Mouse (Mus musculus): ENCODE measurements around the gene Igsf6.
"Not testable (repeated sequence)": the region's sequence is repeated elsewhere in the genome, so short reads cannot be mapped to it uniquely, and the experiment has no call there.

Igsf6 gene

GRCm38 (mm10) chr7:121059477-121060218 lies 14.7 kb downstream of the Igsf6 start:
- no peak for DNase-seq (ENCODE audit: low read depth, low spot score)

DNA sequence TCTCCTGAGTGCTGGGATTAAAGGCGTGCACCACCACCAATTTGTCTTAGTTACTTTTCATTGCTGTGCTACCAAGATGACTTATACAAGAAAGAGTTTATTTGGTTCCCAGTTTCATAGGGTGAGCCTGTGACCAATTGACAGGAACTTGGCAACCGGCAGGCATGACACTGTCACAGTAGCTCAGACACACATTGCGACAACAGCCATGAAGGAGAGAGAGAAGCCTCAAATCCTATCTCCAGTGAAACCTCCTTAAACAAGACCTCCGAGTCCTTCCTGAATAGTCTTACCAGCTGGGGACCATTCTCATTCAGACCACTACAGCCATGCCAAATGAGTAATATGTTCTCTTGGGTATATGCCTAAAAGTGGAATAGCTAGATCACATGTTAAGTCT lies 21.3 kb downstream of the Igsf6 start:
- DNase-seq (ENCODE audit: low read depth, low spot score): no peak

DNA sequence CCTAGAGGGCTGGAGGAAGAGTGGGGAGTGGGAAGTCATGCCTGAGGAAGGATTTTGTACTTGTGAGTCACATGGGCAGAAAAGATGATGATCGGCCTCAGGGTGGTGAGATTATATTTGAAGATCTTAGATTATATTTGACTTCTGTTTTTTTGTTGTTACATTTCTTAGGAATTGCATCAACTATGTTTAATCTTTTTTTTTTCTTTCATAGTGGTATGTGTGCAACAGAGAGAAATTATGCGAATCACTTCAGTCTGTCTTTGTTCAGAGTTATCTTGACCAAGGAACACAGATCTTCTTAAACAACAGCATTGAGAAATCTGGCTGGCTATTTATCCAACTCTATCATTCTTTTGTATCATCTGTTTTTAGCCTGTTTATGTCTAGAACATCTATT lies 26.7 kb downstream of the Igsf6 start:
- DNase-seq (ENCODE audit: low read depth, low spot score): no peak

DNA sequence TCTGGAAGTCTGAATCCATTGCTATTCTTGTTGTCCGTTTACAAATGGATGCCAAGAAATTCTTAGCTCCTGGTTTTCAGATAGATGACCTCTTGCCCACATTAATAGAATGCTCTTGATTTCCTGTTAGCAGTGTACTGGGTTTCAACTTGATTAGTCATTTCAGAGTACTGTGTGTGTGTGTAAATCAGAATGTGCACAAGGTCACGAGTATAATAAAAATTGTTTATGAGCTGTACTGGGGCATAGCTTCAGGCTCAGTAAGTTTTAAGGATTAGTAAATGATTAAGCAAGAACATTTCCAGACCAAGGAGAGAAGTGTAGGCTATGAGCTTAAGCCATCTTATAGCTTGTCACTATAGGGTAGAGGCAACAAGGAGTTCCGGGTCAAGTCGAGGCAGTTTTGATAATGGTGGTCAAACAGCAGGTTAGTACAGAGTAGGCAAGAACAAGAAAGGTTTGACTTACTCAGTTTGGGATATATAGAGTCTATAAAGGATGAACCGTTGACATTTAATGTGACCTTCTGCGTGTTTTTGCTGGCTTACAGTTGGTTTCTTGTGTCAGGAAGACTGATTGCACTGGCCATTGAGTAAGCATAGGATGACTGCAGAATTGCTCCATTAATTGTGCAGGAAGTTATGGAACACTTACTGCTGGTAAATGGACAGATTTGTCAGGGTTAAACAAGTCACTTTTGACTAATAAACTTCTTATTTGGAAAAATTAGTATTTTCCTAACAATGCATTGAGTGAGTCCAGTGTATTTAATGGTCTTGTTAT lies 28.5 kb downstream of the Igsf6 start:
- DNase-seq (ENCODE audit: low read depth, low spot score): no peak

- DNase-seq (ENCODE audit: low read depth, low spot score): no peak
Observed at GRCm38 (mm10) chr7:121044251-121044650, 30.1 kb downstream of the Igsf6 start.

- DNase-seq (ENCODE audit: low read depth, low spot score): no peak
Observed at GRCm38 (mm10) chr7:121043510-121043909, 30.9 kb downstream of the Igsf6 start.

- DNase-seq (ENCODE audit: low read depth, low spot score): no peak
Observed at GRCm38 (mm10) chr7:121043004-121043403, 31.4 kb downstream of the Igsf6 start.

- no peak for DNase-seq (ENCODE audit: low read depth, low spot score)
Observed at GRCm38 (mm10) chr7:121041989-121042388, 32.4 kb downstream of the Igsf6 start.

GRCm38 (mm10) chr7:121040595-121040994 lies 33.8 kb downstream of the Igsf6 start:
- DNase-seq (ENCODE audit: low read depth, low spot score): no peak

DNA sequence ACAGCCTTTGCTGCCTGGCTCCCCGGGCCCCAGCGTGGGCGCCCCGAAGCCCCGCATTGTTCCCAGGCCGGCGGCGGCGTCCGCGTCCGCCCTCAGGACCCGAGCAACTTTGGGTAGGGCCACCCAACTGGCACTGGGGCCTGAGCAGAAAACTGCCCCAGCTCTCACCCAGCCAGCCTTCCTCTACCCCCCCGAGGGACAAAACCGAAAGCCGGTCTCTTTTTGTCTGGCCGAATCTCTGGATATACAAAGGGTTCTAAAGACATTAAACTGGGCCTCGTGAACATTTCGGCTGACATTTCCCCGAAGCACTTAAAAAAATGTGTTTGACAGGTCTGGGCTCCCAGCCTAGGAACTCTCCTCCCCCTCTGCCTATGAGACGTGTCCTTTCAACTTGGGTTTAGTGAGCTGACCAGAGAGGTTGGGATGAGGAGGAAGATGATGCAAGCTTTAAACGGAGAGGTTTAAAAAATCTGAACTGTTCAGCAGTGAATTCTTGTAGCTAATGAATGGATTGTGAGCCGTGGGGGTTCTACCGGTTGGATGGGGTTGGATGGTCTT lies 39.1 kb downstream of the Igsf6 start:
- no peak for DNase-seq (ENCODE audit: low read depth, low spot score)

DNA sequence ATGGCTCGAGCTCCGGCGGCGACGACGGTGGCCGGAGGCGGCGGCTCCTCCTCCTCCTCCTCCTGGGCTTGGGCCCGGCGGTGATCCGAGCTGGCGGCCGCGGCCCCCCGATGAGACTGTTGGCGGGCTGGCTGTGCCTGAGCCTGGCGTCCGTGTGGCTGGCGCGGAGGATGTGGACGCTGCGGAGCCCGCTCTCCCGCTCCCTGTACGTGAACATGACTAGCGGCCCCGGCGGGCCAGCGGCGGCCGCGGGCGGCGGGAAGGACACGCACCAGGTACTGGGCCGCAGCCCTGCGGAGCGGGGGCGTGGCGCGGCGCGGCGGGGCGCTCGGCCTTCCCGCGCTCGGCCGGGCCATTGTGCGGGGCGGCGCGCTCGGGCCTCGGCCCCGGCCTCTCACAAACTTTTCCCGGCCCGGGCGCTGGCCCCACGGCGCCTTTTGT lies 39.7 kb downstream of the Igsf6 start:
- DNase-seq (ENCODE audit: low read depth, low spot score): no peak

DNA sequence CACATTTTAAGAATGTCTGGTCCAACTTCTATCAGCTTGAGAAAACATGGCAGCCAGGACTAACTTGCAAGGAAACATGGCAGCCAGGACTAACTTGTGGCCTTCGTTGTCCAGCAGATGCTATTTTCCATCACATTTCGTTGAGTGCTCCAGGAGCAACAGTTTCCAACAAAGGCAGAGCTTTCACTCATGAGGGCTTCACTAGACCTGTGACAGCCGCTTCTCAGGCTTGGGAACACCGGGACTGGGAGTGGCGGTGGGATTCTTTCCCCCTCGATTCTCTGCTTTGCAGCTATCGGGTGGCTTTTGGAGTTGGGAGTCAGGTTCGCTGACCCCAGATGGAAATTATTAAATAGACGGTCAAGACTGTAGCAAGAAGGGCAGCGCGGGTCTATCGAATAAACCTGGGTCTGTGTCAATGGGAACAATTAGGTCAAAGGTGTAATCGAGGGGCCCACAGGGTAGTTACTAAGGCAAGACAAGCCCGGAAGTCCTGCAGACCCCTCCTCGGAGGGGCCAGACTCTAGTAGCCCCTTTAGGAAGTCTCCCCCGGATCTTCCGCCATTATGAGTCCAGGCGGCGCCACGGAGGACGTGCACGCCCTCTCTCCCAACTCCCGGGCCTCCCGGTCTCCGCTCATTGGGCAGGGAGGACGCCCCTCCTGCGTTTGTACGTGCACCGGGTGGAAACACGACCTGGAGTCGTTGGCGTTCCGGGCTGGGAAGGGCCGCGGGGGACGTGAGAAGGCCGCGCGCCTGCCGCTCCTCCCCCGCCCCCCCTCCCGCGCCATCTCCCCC lies 40.3 kb downstream of the Igsf6 start, which contains the start of gene Mettl9:
Gene Mettl9 (plus strand): TSS at position 590 of the 797 bp plus-strand sequence.
- peak; percentile 91 for DNase-seq (ENCODE audit: low read depth, low spot score)

GRCm38 (mm10) chr7:121029947-121030346 lies 44.4 kb downstream of the Igsf6 start:
- not testable (repeated sequence) for DNase-seq (ENCODE audit: low read depth, low spot score)

GRCm38 (mm10) chr7:121026300-121026699 lies 48.1 kb downstream of the Igsf6 start:
- DNase-seq (ENCODE audit: low read depth, low spot score): no peak

DNA sequence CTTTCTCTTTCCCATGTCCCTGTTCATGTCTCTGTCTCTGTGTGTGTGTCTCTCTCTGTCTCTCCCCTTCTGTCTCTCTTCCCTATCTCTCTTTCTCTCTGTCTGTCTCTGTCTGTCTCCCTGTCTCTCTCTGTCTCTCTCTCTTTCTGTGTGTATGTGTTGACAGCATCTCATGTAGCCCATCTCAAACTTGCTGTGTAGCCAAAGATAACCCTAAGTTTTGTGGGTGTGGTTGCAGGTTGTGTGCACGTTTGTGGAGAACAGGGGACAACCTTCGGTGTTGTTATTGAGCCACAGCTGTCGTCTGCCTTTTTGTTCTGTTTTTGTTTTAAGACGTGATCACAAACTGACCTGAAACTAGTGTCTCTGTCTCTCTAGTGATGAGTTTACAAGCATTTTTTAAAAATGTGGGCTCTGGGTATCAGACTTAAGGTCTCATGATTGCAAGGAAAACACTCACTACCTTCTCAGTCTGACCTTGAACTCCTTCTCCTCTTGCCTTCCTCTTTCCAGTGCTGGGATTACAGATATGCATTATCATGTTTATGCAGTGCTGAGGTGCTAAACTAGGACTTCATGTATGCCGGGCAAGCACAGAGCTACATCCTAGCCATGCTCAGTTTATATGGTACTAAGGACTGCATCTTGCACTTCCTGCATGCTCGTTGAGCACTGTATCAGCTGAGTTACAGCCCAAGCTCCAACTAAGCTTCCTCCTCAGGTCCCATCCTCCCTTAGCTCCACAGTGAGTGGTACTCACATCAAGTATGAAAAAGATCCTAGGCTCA lies 49.0 kb downstream of the Igsf6 start:
- no peak for DNase-seq (ENCODE audit: low read depth, low spot score)

DNA sequence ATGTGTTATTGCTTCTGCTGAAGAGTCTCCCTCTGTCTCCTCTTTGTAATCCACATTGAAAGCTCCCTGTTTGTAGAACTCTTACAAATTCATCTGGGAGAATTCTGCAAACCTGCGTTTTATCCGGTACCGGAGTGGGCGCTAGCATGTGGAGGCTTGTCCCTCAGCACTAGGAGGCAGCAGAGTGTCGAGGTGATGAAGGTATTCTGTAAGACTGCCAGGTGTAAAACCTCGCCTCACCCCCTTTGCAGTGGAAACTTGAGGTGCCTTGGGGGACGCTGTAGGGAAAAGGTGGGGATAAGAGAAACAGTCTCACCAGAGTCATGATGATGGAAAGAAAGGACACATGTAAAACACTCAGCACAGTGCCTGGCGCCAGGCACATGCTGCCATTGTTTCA lies 54.1 kb downstream of the Igsf6 start:
- peak; percentile 22 for DNase-seq (ENCODE audit: low read depth, low spot score)

DNA sequence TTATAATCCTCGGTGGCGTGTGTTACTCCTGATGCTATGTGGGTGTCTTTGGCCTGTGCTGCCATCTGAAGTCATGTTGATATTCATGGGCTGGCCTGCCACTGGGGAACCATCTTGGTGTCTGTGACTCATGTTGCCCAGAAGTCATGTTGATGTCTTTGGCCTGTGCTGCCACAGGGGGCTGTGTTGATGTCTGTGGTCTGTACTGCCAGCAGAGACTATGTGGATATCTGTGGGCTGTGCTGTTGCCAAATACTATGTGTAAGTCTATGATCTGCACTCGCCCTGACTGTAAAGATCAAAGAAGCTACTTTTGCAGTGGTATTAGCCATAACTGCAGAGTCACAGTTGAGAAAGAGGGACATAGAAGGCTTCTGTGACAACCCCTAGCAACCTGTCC lies 55.6 kb downstream of the Igsf6 start:
- no peak for DNase-seq (ENCODE audit: low read depth, low spot score)

DNA sequence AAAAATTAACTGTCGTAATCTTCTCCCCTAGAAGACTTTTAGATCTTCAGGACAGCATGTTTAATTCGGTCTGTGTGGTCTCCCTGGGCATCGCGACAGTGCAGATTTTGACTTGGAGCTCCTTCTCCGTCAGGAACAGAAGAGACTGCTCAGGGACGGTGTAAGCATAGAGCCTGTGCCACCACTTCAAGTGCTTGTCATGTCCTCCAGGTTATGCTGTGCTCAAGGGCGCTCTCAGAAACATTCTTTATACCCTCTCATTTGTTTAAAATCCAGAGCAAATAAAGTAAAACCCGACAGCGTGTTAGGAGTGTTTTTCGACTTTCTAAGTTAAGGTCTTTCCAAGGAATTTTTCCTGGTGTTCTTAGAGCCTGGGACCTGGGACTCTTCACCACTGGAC lies 59.9 kb downstream of the Igsf6 start:
- no peak for DNase-seq (ENCODE audit: low read depth, low spot score)
